Mouse (Mus musculus) erythroblast, adult 5-6 weeks (primary cell): ENCODE data around the gene Fbxl19. TPM values are rescaled to one million over a fixed set of nuclear protein-coding genes. Genes with fewer than 3 reads are reported as not detected.
"Not testable (repeated sequence)": the region's sequence is repeated elsewhere in the genome, so short reads cannot be mapped to it uniquely, and the experiment has no call there.

ENCODE experiments used
- ATAC-seq: replicated peaks from 2 replicates; pipeline ENCODE4 v1.8.0; 2016; ENCODE audit warnings: moderate number of reproducible peaks, mild to moderate bottlenecking, moderate TSS enrichment, inconsistent platforms; ENCODE audit not compliant: poor library complexity, low FRiP score, severe bottlenecking
- total RNA-seq, 2 experiments: library from RNA; stranded (forward) in 1 of 2; stranded (reverse) in 1 of 2; fragments of 150-400 nt in 1 of 2; fragments of 200-764, 138-1000 nt in 1 of 2; gene quantifications; 2 replicates each; pipeline versions ENCODE4 v1.2.3 to v1.2.4; 2015 to 2017; ENCODE audit warnings: low replicate concordance in 2 of 2

Fbxl19 gene
- total RNA-seq, 2 experiments from 2014 or later = 6.0 to 6.2 TPM

- ATAC-seq = no peak
Measured at GRCm38 (mm10) chr7:127725490-127725889, 18.9 kb upstream of the Fbxl19 start.

GRCm38 (mm10) chr7:127725924-127726323 lies 18.4 kb upstream of the Fbxl19 start:
- ATAC-seq = no peak

- ATAC-seq = no peak
Measured at GRCm38 (mm10) chr7:127727898-127728297, 16.4 kb upstream of the Fbxl19 start.

GRCm38 (mm10) chr7:127730170-127730569 lies 14.2 kb upstream of the Fbxl19 start:
- no peak for ATAC-seq

GRCm38 (mm10) chr7:127732066-127732465 lies 12.3 kb upstream of the Fbxl19 start, which contains the start of gene Ctf2:
TSS of gene Ctf2 (minus strand) at chr7:127732166.
- not testable (repeated sequence) for ATAC-seq

GRCm38 (mm10) chr7:127745251-127745651 lies 908 bp downstream of the Fbxl19 start:
- peak; percentile 73 for ATAC-seq

GRCm38 (mm10) chr7:127745652-127746493 lies 1.5 kb downstream of the Fbxl19 start:
- ATAC-seq = peak; percentile 58

- no peak for ATAC-seq
Measured at GRCm38 (mm10) chr7:127746494-127747491, 2.5 kb downstream of the Fbxl19 start.

GRCm38 (mm10) chr7:127747559-127748234 lies 3.4 kb downstream of the Fbxl19 start:
- ATAC-seq = no peak

GRCm38 (mm10) chr7:127748235-127748560 lies 3.9 kb downstream of the Fbxl19 start:
- ATAC-seq = no peak

GRCm38 (mm10) chr7:127750131-127751127 lies 6.1 kb downstream of the Fbxl19 start:
- ATAC-seq = no peak

- no peak for ATAC-seq
Measured at GRCm38 (mm10) chr7:127751619-127752018, 7.3 kb downstream of the Fbxl19 start.

- ATAC-seq = no peak
Measured at GRCm38 (mm10) chr7:127752069-127752468, 7.7 kb downstream of the Fbxl19 start.

- no peak for ATAC-seq
Measured at GRCm38 (mm10) chr7:127753158-127753557, 8.8 kb downstream of the Fbxl19 start.

- ATAC-seq = no peak
Measured at GRCm38 (mm10) chr7:127753741-127754140, 9.4 kb downstream of the Fbxl19 start.

GRCm38 (mm10) chr7:127759716-127760115 lies 15.4 kb downstream of the Fbxl19 start:
- no peak for ATAC-seq

GRCm38 (mm10) chr7:127760478-127760877 lies 16.1 kb downstream of the Fbxl19 start:
- no peak for ATAC-seq

- ATAC-seq = peak; percentile 94
Measured at GRCm38 (mm10) chr7:127761026-127761425, 16.7 kb downstream of the Fbxl19 start.

GRCm38 (mm10) chr7:127763642-127764041 lies 19.3 kb downstream of the Fbxl19 start:
- no peak for ATAC-seq
